Mouse (Mus musculus): ENCODE data around the gene Cyp17a1. TPM values are rescaled to one million over a fixed set of nuclear protein-coding genes. Genes with fewer than 3 reads are reported as not detected.

The Cyp17a1 gene
- polyA plus RNA-seq, 1 experiment from 2014 or later: not detected

DNA sequence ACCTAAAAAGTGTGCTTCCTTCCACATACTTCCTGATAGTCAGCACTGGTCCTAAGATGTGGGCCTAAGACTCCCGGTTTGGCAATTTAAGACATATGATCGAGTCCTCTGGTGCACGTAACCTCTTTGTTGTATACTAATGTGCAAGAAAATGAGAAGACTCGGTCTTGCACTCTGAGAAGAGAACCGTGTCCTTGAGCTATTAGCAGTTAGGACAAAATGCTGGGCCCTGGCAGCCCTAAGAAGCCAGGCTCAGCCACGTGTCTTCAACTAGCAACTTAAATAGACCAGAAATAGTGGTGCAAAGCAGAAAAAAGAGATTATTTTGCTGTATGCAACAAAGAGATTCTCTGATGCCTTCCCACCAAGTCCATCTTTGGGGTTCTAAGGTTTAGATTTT lies 10.2 kb downstream of the Cyp17a1 start:
- Histone ChIP-seq H3K27ac (no peak overlapping the region), H3K9me3 (no peaks in the 10 kb centered on the region), H3K4me1 (peaks cover 15% of the 10 kb centered on the region), H3K36me3 (replicated peaks) (peaks cover 5% of the 10 kb centered on the region), H3K27me3 (ENCODE audit: poor library complexity, severe bottlenecking) (no peaks in the 10 kb centered on the region), H3K4me3 (no peak overlapping the region)
- DNase-seq (ENCODE audit: extremely low spot score, low spot score): no peak
- 88% methylated on average over 6 of the region's 6 CpGs for WGBS

DNA sequence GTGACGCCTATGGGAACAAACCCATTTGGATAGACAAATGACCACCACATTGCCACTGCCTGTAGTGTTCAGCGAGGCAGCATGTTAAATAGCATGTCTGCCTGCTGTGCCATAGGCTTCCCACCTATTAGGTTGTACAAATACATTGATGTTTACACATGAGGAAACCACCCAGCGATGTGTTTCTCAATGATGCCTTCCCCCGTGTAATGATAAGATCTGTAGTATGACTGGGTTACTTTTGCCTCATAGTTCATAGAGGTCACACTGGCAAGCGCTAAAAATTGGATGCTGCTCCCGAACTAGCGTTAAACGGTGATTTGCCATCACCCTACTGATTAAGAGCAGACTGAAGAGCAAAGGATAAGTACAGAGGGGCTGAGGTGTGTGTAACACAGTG lies 10.8 kb downstream of the Cyp17a1 start:
- H3K27me3 ChIP-seq (ENCODE audit: poor library complexity, severe bottlenecking): no peaks in the 10 kb centered on the region
- H3K36me3 ChIP-seq (replicated peaks): peaks cover 10% of the 10 kb centered on the region
- DNase-seq (ENCODE audit: extremely low spot score, low spot score): no peak
- 92% methylated on average over 8 of the region's 8 CpGs for WGBS
- H3K9me3 ChIP-seq: no peaks in the 10 kb centered on the region
- no peak overlapping the region for H3K27ac ChIP-seq
- H3K4me3 ChIP-seq: no peak overlapping the region
- peaks cover 12% of the 10 kb centered on the region for H3K4me1 ChIP-seq

DNA sequence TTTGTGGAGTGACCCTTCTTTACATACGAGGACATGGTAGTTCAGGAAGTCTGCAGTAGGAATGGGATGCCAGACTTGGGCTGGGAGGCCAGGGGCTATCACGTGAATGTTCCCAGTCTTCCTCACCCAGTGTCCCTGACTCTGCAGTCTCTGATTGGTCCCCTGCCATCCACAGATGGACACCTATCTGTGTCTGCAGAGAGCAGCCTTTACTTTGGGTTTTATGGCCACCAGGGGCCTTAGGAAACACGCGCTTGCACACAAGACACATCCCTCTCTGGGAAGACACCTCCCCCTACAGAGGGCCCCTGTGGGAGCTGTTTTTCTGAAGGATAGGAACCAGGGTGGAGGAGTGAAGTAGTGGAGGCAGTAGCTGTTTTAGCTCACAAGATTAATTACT lies 11.5 kb downstream of the Cyp17a1 start:
- Histone ChIP-seq H3K36me3 (replicated peaks) (peaks cover 17% of the 10 kb centered on the region), H3K27me3 (ENCODE audit: poor library complexity, severe bottlenecking) (no peaks in the 10 kb centered on the region), H3K27ac (no peak overlapping the region), H3K9me3 (no peaks in the 10 kb centered on the region), H3K4me3 (no peak overlapping the region), H3K4me1 (peaks cover 12% of the 10 kb centered on the region)
- 81% methylated on average over 4 of the region's 4 CpGs for WGBS
- DNase-seq (ENCODE audit: extremely low spot score, low spot score): no peak

DNA sequence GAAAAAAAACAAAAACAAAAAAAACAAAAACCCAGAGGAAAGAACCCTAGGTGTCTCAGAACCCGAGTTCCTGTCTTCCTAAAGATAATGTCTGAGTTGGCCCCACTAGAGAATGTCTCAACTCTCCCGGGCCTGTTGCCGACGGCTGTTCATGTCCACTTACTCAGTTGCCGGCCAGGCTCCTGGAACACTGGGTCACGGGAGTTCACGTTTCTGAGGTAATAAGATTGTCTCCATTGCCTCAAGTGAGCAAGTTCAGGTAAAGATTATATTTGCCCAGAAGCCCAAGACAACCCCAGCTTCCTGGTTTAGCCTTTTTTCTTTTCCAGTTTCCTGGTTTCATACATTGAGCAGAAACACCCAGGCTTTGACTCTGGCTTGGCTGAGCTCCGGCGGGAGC lies 14.1 kb downstream of the Cyp17a1 start:
- no peaks in the 10 kb centered on the region for H3K9me3 ChIP-seq
- 93% methylated on average over 9 of the region's 9 CpGs for WGBS

DNA sequence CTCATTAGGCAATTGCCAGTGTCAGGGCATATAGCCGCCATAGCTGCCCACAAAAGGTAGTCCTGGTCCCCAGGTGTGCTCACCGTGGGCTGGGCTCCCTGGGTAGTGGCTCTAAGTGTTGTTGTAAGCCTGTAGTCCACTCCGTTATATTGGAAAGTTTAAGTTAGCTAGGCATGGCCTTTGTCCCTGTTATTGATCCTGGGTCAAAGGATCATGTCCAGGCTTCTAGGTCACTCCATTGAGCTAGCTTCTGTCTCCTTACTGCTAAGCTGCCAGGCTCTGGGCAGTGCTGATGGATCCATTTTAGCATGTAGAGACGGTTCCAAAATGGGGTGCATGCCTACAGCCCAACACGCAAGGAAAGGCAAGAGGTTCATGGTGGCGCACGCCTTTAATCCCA lies 14.6 kb downstream of the Cyp17a1 start:
- no peak for DNase-seq (ENCODE audit: extremely low spot score, low spot score)
- H3K27ac ChIP-seq: no peak overlapping the region
- no peaks in the 10 kb centered on the region; the same call in 1 of the 2 replicates for H3K4me1 ChIP-seq
- WGBS: 95% methylated on average over 7 of the region's 7 CpGs
- peaks cover 48% of the 10 kb centered on the region for H3K36me3 ChIP-seq (replicated peaks)
- H3K9me3 ChIP-seq: no peaks in the 10 kb centered on the region
- no peaks in the 10 kb centered on the region for H3K27me3 ChIP-seq (ENCODE audit: poor library complexity, severe bottlenecking)
- H3K4me3 ChIP-seq: no peak overlapping the region

More for the DNA sequence above, 14.1 kb downstream of the Cyp17a1 start:
- Histone ChIP-seq H3K36me3 (replicated peaks) (peaks cover 43% of the 10 kb centered on the region), H3K4me1 (no peaks in the 10 kb centered on the region; the same call in 1 of the 2 replicates), H3K27ac (no peak overlapping the region), H3K4me3 (no peak overlapping the region), H3K27me3 (ENCODE audit: poor library complexity, severe bottlenecking) (no peaks in the 10 kb centered on the region)
- no peak for DNase-seq (ENCODE audit: extremely low spot score, low spot score)

DNA sequence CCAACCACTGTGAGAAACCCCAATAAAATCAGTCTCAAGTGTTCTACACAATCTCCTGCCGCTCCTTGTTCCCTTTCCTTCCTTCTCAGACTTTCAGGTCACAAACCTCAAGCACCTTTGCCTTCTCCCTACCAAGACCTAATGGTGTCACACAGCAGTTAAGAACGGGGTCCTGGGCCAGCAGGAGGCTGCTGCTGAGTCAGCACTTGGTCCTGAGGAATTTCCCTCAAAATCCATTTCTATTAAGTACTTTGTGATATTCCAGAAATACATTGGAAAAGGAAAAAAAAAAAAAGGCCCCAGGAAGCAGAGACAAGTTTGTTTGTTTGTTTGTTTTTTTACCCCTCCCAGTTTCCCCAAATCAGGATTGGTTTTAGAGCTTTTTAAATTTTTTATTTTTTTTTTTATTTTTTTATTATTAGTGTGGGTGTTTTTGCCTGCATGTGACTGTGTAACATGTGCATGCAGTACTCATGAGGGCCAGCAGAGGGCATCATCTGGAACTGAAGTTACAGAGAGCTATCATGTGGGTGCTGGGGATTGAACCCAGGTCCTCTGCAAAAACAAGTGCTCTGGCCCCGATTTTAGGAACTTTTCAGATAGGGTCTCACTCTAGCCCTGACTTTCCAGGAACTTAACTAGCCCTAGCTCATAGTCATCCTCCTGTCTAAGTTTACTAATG lies 15.5 kb downstream of the Cyp17a1 start:
- H3K36me3 ChIP-seq (replicated peaks): peaks cover 57% of the 10 kb centered on the region
- 93% methylated on average over 3 of the region's 3 CpGs for WGBS
- no peak for DNase-seq (ENCODE audit: extremely low spot score, low spot score)
- H3K4me3 ChIP-seq: no peak overlapping the region
- no peaks in the 10 kb centered on the region for H3K9me3 ChIP-seq
- no peaks in the 10 kb centered on the region; the same call in 1 of the 2 replicates for H3K4me1 ChIP-seq
- H3K27ac ChIP-seq: no peak overlapping the region
- H3K27me3 ChIP-seq (ENCODE audit: poor library complexity, severe bottlenecking): no peaks in the 10 kb centered on the region

DNA sequence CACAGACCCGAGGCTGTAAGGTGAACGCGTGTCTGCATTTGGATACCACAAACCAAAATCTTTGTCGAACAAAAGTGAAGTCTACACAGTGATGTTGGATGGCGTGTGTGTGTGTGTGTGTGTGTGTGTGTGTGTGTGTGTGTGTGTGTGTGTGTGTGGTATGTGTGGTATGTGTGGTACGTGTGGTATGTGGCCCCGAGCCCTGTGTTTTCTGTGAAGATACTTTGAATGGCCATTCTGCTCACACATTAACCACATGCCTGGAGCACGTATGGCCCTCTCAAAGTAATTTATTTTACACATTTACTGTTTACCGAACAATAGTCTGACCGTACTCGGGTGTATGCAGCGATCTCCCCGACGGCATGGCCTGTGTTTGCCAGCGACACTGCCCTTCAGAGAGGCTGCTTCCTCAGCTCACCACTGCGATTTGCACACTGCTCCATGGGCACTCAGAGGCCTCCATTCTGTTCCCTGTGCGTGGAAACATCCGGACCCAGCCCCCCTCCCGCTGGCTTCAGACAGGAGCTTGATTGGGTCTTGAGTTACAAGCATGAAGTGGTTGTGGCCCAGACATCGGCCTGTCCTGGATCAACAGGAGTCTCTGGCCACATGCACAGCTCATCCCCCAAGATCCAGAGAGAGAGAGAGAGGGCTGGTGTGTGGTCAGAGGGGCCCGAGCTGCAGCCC lies 16.7 kb downstream of the Cyp17a1 start:
- Histone ChIP-seq H3K36me3 (replicated peaks) (peaks cover 66% of the 10 kb centered on the region), H3K4me3 (no peak overlapping the region)

DNA sequence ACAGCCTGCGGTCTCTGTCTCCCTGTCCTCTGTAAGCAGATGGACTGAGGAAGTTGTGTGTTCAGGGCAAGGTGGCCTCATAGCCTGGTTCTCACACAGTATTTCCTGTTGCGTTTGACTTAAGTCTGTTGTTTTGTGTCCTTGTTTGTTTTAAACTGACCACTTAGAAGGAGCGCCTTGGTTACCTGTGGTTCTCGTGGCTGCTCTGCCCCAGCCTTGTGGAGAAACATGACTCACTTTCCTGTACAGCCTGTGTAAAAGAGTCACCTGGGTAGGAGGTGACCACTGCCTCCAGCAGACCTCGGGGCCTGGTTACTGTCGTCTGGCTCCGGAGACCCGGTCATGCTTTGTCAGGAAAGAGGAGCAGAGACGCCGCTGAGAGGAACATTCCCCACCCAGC lies 17.3 kb downstream of the Cyp17a1 start:
- Histone ChIP-seq H3K4me1 (no peaks in the 10 kb centered on the region), H3K27ac (no peak overlapping the region), H3K9me3 (no peaks in the 10 kb centered on the region), H3K4me3 (no peak overlapping the region), H3K27me3 (ENCODE audit: poor library complexity, severe bottlenecking) (no peaks in the 10 kb centered on the region), H3K36me3 (replicated peaks) (peaks cover 66% of the 10 kb centered on the region)
- no peak for DNase-seq (ENCODE audit: extremely low spot score, low spot score)
- 95% methylated on average over 10 of the region's 10 CpGs for WGBS

More for the DNA sequence above, 16.7 kb downstream of the Cyp17a1 start:
- Histone ChIP-seq H3K27me3 (ENCODE audit: poor library complexity, severe bottlenecking) (no peaks in the 10 kb centered on the region), H3K4me1 (no peaks in the 10 kb centered on the region), H3K27ac (no peak overlapping the region), H3K9me3 (no peaks in the 10 kb centered on the region)
- DNase-seq (ENCODE audit: extremely low spot score, low spot score): no peak
- 93% methylated on average over 21 of the region's 21 CpGs for WGBS

DNA sequence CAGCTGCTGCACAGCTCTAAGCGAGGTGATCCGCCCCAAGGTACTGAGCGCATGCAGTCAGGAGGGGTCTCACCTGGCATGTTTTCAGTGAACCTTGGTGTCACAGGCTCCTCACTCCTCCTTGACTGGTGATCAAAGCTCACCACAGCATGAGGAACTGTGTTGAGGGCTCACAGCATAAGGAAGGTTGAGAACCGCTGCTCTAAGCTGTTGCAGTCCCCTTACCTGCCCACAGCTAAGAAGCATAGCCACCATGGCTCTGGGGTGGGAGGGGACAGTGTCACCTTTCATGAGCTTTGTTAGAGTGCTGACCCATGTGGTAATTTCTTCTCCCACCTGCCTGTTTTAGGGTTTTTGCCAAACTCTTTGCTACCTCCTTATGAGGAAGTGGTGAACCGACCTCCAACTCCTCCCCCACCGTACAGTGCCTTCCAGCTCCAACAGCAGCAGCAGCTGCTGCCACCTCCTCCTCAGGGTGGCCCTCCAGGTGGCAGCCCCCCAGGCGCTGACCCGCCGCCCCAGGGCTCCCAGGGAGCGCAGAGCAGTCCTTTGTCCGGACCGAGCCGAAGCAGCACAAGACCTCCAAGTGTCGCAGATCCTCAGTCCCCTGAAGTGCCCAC lies 19.2 kb downstream of the Cyp17a1 start:
- Histone ChIP-seq H3K9me3 (no peaks in the 10 kb centered on the region), H3K36me3 (replicated peaks) (peaks cover 74% of the 10 kb centered on the region), H3K27me3 (ENCODE audit: poor library complexity, severe bottlenecking) (no peaks in the 10 kb centered on the region), H3K27ac (no peak overlapping the region), H3K4me1 (no peaks in the 10 kb centered on the region), H3K4me3 (no peak overlapping the region)
- DNase-seq (ENCODE audit: extremely low spot score, low spot score): no peak
- WGBS: 93% methylated on average over 14 of the region's 14 CpGs

DNA sequence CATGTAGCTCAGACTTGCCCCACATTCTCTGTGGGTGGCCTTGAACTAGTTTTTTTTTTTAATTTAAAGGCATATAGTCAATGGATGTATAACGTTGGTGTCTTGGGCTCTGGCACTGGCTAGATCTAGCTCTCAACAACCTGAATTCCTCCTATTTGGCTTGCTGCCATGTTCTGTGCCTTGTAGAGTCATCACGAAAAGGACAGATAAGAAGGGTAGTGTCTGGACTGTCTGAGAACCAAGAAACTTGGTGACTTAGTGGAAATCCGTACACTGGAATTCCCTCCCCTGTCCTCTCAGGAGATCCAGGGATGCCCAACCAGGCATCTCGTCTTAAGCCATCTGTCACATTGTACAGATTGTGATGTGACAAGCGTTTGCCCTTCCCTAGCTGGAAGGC lies 19.8 kb downstream of the Cyp17a1 start:
- no peaks in the 10 kb centered on the region for H3K9me3 ChIP-seq
- no peaks in the 10 kb centered on the region for H3K27me3 ChIP-seq (ENCODE audit: poor library complexity, severe bottlenecking)
- no peak overlapping the region for H3K27ac ChIP-seq
- no peak overlapping the region for H3K4me3 ChIP-seq
- H3K4me1 ChIP-seq: no peaks in the 10 kb centered on the region
- WGBS: 95% methylated on average over 5 of the region's 5 CpGs
- H3K36me3 ChIP-seq (replicated peaks): peaks cover 78% of the 10 kb centered on the region
- no peak for DNase-seq (ENCODE audit: extremely low spot score, low spot score)

DNA sequence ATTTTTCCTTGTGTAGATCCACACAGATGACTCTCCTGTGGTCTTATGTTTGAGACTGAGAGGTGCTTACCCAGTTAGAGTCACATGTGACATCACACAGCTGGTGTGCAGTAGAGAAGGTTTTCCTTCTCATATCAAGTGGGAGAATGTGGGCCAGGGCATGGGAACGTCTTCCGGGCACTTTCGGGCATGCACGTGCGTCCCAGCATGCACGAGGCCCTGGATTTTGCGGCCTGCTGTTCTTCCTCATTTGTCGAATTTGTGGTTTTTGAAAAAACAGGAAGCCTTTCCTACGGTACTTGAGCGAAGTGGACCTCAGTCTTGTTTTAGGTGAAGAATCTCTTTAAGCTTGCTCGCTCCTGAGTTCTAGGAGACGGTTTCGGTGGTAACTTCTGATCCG lies 24.4 kb downstream of the Cyp17a1 start:
- WGBS: 97% methylated on average over 14 of the region's 14 CpGs

DNA sequence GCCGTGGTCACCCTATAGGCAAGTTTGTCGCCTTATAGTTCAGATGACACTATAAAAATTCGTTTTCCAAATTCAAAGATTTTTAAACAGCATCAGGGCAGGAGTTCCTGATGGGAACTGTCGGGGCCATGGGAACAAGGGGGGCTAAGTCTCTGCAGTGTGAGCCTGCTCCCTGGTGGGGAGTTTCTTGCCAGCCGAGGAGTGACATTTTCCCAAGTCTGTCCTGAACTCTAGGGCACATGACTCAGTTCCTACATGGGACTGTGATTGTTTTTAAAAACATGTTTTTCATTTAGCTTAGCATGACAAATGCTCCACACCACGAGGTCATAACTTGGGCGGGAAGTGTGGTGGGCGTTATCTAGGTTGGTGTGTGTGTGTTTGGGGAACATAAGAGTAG lies 25.1 kb downstream of the Cyp17a1 start:
- no peak for DNase-seq (ENCODE audit: extremely low spot score, low spot score)
- peaks cover 61% of the 10 kb centered on the region for H3K36me3 ChIP-seq (replicated peaks)
- H3K27ac ChIP-seq: no peak overlapping the region
- H3K4me1 ChIP-seq: peaks cover 46% of the 10 kb centered on the region
- WGBS: 90% methylated on average over 8 of the region's 8 CpGs
- H3K27me3 ChIP-seq (ENCODE audit: poor library complexity, severe bottlenecking): no peaks in the 10 kb centered on the region
- no peaks in the 10 kb centered on the region for H3K9me3 ChIP-seq
- H3K4me3 ChIP-seq: no peak overlapping the region

More for the DNA sequence above, 24.4 kb downstream of the Cyp17a1 start:
- no peak overlapping the region for H3K4me3 ChIP-seq
- no peaks in the 10 kb centered on the region for H3K9me3 ChIP-seq
- DNase-seq (ENCODE audit: extremely low spot score, low spot score): no peak
- H3K27ac ChIP-seq: no peak overlapping the region
- H3K36me3 ChIP-seq (replicated peaks): peaks cover 68% of the 10 kb centered on the region
- H3K4me1 ChIP-seq: peaks cover 39% of the 10 kb centered on the region
- no peaks in the 10 kb centered on the region for H3K27me3 ChIP-seq (ENCODE audit: poor library complexity, severe bottlenecking)

DNA sequence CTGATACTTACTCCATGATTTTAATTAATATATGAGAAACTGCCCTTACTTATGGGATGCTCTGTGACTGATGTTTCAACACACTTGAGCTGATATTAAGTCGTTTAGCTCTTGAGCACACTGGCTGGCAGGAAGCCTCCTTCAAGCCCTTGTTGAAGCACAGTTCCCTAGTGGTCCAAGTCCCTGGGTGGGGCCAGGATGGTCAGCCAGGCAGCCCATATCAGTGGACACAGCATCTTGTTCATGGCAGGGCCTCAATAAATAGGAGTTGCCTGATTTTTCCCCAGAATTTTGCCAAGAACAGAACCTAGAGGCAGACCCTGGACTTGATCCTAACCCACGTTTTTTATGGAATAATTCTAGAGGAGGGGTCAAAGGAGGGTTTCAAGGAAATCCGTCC lies 25.7 kb downstream of the Cyp17a1 start:
- DNase-seq (ENCODE audit: extremely low spot score, low spot score): no peak
- no peak overlapping the region for H3K4me3 ChIP-seq
- no peaks in the 10 kb centered on the region for H3K27me3 ChIP-seq (ENCODE audit: poor library complexity, severe bottlenecking)
- no peaks in the 10 kb centered on the region for H3K9me3 ChIP-seq
- 0 out of 2 replicates have a peak overlapping the region, but pooled peaks have one; percentile 66 for H3K27ac ChIP-seq
- peaks cover 52% of the 10 kb centered on the region for H3K4me1 ChIP-seq
- WGBS: 88% methylated on average over 3 of the region's 3 CpGs
- peaks cover 55% of the 10 kb centered on the region for H3K36me3 ChIP-seq (replicated peaks)
